Mouse (Mus musculus) right cerebral cortex, postnatal 14 days (tissue): ENCODE measurements around the gene Wfikkn1.

Experiments
- DNase-seq: peaks from one replicate; pipeline ENCODE4 v3.0.0; 2022

The Wfikkn1 gene

GRCm38 (mm10) chr17:25880196-25880910 is at the start of gene Wfikkn1:
TSS of gene Wfikkn1 (minus strand) at chr17:25880858.
- DNase-seq, result no peak

DNA sequence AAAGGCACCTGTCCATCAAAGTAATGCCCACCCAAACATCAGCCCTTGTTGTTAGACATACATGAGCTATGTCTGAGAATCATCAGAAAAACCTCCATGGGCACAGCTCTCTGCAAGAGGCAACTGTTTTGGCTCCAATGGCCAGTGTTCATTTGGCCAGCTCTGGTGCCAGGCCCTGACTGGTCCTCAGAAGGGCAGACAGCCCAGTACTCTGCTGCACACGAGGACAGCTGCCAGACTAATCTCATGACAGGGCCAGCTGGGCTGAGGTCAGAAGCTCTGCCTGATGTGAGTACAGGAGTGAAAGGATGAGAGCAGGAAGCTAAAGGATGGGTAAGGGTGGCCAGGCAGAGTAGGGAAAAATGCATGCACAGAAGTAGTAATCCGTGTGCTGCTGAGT is 44.7 kb upstream of the Wfikkn1 start:
- DNase-seq, result no peak

GRCm38 (mm10) chr17:25922120-25922519 is 41.5 kb upstream of the Wfikkn1 start:
- DNase-seq, result peak; percentile 26

DNA sequence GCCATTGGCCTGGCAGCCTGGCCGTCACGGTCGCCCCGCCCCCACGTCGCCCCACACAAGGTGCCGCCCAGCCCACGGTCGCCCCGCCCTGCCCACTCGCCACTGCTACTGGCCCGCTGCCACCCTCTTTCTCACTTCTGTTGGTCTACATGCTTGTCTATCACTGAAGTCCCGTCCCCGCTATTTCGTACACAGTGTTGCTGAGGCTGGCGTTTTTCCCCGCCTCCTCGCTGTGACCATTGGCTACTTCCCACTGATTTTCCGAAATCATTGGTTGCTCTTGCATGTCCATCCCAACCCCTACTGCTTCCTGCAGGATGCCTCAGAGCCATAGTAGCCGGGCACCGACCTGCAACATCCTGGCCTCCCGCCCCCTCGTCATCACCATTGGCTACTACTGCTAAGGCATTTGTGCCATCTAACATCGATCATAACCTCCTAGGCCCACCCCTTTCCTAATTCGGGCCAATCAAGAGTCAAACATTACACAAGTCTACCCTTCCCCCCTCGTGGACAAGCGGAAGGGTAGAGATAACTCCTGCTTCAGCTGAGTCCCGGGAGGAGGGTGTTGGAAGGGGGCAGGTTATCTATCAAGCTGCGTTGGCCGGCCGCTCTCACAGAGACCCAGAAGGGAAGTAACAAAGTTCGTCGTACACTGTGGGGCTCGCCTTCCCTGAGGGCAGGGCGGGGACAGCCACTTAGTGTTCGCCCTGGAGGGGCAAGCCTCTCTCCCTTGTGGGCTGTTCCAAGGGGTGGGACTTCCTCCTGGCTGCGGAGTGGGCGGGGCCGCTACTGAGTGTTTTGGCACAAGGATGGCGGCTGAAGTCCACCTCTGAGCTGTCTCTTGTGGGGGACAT is 39.4 kb upstream of the Wfikkn1 start:
- DNase-seq, result peak; percentile 100

DNA sequence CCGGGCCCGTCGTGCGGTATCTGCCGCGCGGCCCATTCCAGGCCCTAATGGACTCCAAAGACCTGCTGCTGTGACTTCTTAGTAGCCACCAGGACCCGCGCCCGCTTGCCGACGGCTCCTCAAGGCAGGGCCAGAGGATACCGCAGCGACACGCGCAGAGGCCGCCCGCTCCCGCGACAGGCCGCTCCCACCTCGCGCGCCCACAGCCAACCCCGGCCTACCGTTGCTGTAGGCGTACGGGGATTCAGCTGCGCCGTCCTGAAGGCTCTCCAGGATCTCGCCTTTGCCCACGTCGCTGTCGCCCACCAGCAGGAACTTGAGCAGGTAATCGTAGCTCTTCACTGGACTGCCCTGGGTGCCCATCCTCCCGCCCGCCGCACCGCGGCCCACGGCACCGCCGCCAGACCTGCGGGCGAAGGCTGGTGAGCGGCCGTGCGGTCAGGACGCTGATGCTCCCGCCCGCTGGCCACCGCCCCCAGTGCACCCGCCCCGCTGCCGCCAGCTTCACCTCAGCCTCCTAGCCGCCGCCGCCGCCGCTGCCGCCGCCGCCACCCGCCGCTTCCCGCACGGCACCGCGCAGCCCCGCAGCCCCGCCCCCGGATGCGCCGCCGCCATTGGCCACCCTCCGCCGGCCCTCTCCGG is 38.6 kb upstream of the Wfikkn1 start, which contains the start of gene Rab40c:
Gene Rab40c (minus strand): TSS at position 584 of the 642 bp plus-strand sequence.
- DNase-seq, result peak; percentile 57

- DNase-seq, result no peak
Measured at GRCm38 (mm10) chr17:25918037-25918750, 37.5 kb upstream of the Wfikkn1 start.

GRCm38 (mm10) chr17:25916931-25917647 is 36.4 kb upstream of the Wfikkn1 start:
- DNase-seq, result no peak

DNA sequence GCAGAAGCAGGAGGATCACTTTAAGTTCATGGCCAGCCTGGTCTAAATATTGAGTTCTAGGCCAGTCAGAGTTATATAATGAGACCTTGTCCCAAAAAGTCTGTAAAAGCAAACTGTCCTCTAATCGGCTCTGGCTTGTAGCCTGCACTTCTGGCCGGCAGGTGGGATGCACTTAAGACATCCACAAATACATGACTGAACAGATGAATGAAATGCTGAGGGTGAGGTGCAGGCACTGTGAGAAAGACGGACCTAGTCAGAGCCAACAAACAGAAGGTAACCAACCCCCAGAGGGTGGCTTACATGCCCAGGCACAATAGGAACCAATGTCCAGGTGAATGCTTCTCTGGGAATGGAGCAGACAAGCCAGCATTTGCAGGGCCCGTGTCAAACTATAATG is 33.6 kb upstream of the Wfikkn1 start:
- DNase-seq, result no peak

DNA sequence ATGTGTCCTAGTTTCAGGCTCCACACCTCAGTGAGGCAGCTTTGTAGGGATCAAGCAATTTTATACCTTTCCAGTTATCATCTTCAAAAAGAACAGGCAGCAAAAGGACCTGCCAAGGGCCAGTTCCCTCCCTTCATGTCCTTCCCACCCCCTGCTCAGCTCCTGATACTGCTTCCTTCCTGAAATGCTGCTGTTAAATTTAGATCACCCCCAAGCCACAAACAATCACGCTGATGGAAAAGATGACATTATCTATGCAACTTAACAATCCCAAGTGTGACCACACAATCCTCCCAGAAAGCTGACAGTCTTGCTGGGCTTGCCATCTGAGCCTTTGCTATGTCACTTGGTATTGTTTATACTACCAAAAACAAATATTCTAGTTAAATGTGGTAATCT is 33.2 kb upstream of the Wfikkn1 start:
- no peak for DNase-seq

- peak; percentile 47 for DNase-seq
Measured at GRCm38 (mm10) chr17:25913186-25913876, 32.7 kb upstream of the Wfikkn1 start.

DNA sequence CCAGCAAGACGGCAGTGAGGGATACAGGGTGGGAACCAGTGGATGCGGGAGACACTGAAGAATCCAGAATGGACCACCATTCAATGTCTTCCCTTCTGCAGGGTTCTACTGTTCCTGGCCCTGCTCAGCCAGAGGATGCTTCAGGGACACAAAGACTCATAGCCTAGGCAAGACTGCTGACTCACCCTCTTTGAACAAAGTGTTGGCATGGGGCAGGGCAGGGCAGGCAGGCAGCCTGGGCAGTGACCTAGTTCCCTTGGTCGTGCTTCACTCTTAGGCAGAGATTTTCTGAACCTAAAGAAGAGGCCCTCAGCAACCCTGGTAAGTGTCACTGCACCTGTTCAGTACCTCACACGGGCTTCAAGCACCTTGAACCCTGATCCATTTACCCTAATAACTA is 31.2 kb upstream of the Wfikkn1 start:
- no peak for DNase-seq

DNA sequence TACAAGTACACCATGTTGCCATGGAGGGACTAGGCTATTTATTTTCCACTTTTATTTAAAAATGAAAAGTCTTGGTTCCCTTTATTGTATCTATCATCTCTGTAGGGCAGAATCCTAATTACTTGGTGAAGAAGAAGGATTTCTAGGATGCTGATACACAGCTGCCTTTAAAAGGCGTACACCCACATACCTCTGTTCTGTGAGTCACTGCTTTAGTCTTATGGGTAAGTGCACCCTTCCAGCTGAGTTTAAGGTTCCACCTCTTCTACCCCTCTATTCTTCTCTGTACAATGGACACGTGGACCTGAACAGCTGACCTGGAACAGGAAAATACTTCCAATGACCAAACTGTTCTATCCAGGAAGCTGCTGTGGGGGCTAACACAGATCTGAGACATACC is 27.0 kb upstream of the Wfikkn1 start:
- DNase-seq, result no peak

GRCm38 (mm10) chr17:25903061-25903460 is 22.4 kb upstream of the Wfikkn1 start:
- DNase-seq, result no peak

DNA sequence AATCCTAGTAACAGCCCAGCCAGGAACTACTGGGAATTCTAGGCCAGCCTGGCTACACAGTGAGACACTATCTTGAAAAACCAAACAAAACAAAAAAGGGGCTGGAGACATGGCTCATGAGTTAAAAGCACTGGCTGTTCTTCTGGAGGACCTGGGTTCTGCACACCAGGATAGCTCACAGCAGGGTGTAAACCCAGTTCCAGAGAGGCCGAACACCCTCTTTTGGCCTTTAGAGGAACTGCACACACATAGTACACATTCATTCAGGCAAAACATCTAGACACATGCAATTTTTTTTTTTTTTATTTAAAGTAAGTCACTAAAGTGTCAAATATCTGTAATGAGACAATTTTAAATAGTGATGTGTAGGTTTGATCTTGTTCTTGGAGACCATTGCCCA is 19.5 kb upstream of the Wfikkn1 start:
- DNase-seq, result no peak

- no peak for DNase-seq
Measured at GRCm38 (mm10) chr17:25895891-25896290, 15.2 kb upstream of the Wfikkn1 start.

DNA sequence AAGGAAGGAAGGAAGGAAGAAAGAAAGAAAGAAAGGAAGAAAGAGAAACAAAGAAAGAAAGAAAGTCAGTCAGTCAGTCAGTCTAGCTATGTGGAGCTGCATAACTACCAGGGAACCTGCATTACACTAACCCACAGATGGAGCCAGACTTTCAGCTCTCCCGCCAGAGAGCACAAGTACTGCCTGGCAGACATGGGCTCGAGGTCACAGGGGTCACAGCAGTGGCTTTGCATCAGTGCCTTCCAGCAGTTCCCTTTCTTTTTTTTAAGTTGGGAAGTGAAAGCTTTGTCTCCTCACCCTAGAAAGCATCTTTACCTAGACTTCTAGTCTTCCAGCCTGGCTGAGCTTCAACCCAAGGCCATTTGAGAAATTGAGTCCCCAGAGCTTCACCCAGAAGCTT is 14.8 kb upstream of the Wfikkn1 start:
- no peak for DNase-seq

- peak; percentile 61 for DNase-seq
Measured at GRCm38 (mm10) chr17:25893975-25894617, 13.4 kb upstream of the Wfikkn1 start.

- no peak for DNase-seq
Measured at GRCm38 (mm10) chr17:25888837-25889236, 8.2 kb upstream of the Wfikkn1 start.

- DNase-seq, result no peak
Measured at GRCm38 (mm10) chr17:25887467-25887866, 6.8 kb upstream of the Wfikkn1 start.

- DNase-seq, result no peak
Measured at GRCm38 (mm10) chr17:25886806-25887205, 6.1 kb upstream of the Wfikkn1 start.

- DNase-seq, result no peak
Measured at GRCm38 (mm10) chr17:25885636-25886035, 5.0 kb upstream of the Wfikkn1 start.
